Mouse (Mus musculus) ES-E14 (cell line): ENCODE results near the gene Atp8b4.

Source experiments
- CHD2 ChIP-seq: IDR thresholded peaks from 2 replicates; pipeline ENCODE4 v1.6.1; 2014; ENCODE audit warnings: mild to moderate bottlenecking, low read depth, low read length, inconsistent platforms
- ZNF384 ChIP-seq: IDR thresholded peaks from 2 replicates; pipeline ENCODE4 v1.6.1; 2012; ENCODE audit warnings: low read depth, low read length, inconsistent platforms

DNA sequence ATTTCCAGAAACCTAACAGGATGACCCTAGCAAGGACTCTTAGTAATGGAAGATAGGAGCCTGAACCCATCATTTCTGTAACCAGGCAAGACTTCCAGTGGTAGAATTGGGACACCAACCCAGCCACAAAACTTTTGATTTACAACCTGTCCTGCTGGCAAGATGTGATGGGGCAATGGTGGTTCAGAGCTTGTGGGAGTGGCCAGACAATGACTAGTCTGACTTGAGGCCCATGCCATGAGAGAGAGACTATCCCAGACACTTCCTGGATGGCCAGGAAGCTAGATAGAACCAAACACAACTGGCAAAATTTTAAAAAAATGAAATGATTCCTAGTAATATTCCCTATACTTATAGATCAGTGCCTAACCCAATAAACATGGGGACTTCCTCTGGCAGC lies 87.7 kb downstream of the Atp8b4 start:
- TF ChIP-seq CHD2 (no peak), ZNF384 (no peak)
